Mouse (Mus musculus) heart, embryonic 16.5 days (tissue): ENCODE data around the gene Akap12. TPM values are rescaled to one million over a fixed set of nuclear protein-coding genes. Genes with fewer than 3 reads are reported as not detected.

Source experiments
- ATAC-seq: fragments of 200-750 bp; cut with Nextera tagmentation; replicated peaks from 2 replicates; pipeline ENCODE4 v1.8.0; 2017; ENCODE audit warnings: moderate number of reproducible peaks; ENCODE audit not compliant: insufficient read depth, low FRiP score; ENCODE audit errors: extremely low read depth
- H3K27ac ChIP-seq: fragments of 300-500 bp; sonication (generic); 2 replicates; pipeline ENCODE4 v1.5.1; 2014; ENCODE audit warnings: mild to moderate bottlenecking, low read length, control low read depth, moderate library complexity
- H3K27me3 ChIP-seq: fragments of 300-500 bp; sonication (generic); 2 replicates; pipeline ENCODE4 v1.6.1; 2014; ENCODE audit warnings: low read length, mixed read lengths; ENCODE audit not compliant: control insufficient read depth, insufficient read depth
- H3K36me3 ChIP-seq: fragments of 300-500 bp; sonication (generic); 2 replicates; pipeline ENCODE4 v1.6.1; 2014; ENCODE audit not compliant: control insufficient read depth, insufficient read depth
- H3K4me1 ChIP-seq: fragments of 300-500 bp; sonication (generic); 2 replicates; pipeline ENCODE4 v1.6.1; 2014; ENCODE audit warnings: low read length, mixed read lengths; ENCODE audit not compliant: control insufficient read depth, insufficient read depth
- H3K4me2 ChIP-seq: fragments of 300-500 bp; sonication (generic); 2 replicates; pipeline ENCODE4 v1.6.1; 2014; ENCODE audit warnings: low read depth, mild to moderate bottlenecking, control low read depth, low read length
- H3K4me3 ChIP-seq: fragments of 300-500 bp; sonication (generic); 2 replicates; pipeline ENCODE4 v1.5.1; 2014; ENCODE audit warnings: mild to moderate bottlenecking, control low read depth, low read length
- H3K9ac ChIP-seq: fragments of 300-500 bp; sonication (generic); 2 replicates; pipeline ENCODE4 v1.6.1; 2014; ENCODE audit warnings: low read length, control low read depth
- H3K9me3 ChIP-seq: fragments of 300-500 bp; sonication (generic); replicated peaks from 2 replicates; pipeline ENCODE4 v1.6.1; 2016; ENCODE audit warnings: low read length; ENCODE audit not compliant: control insufficient read depth
- WGBS: fragments of 180-500 bp; shearing (Covaris S2); extraction: QIAGEN DNeasy Blood & Tissue Kit; methylation state at CpG from one replicate; pipeline ENCODE4 v1.1.7; 2014; 5-methylcytosine and 5-hydroxymethylcytosine counted together
- polyA plus RNA-seq: library from polyadenylated mRNA; unstranded; fragments of >200 nt; fragmentation: Nextera tagmentation; extraction: Ambion mirVana; gene quantifications from 2 replicates; pipeline ENCODE4 v1.2.1, GENCODE M21; 2015

Gene Akap12
- polyA plus RNA-seq, 1 experiment from 2014 or later = 40.6 TPM

- no peak for ATAC-seq
- Histone ChIP-seq H3K4me2 (no peak overlapping the region), H3K4me3 (no peak overlapping the region), H3K9me3 (peaks cover 9% of the 10 kb centered on the region; the same call in 1 of the 2 replicates), H3K4me1 (no peaks in the 10 kb centered on the region), H3K27ac (no peak overlapping the region), H3K36me3 (peaks cover 28% of the 10 kb centered on the region), H3K9ac (no peak overlapping the region), H3K27me3 (no peaks in the 10 kb centered on the region)
- 71% methylated on average over 3 of the region's 3 CpGs for WGBS
Observed at GRCm38 (mm10) chr10:4364618-4365017, 98.4 kb downstream of the Akap12 start.

- 89% methylated on average over 11 of the region's 11 CpGs for WGBS
- Histone ChIP-seq H3K36me3 (peaks cover 38% of the 10 kb centered on the region), H3K9ac (no peak overlapping the region)
Observed at GRCm38 (mm10) chr10:4370105-4370504, 103.9 kb downstream of the Akap12 start.

GRCm38 (mm10) chr10:4372011-4372410 lies 105.8 kb downstream of the Akap12 start:
- H3K4me1 ChIP-seq = peaks cover 9% of the 10 kb centered on the region
- no peak overlapping the region for H3K27ac ChIP-seq
- no peak for ATAC-seq
- 43% methylated on average over 5 of the region's 5 CpGs for WGBS
- no peaks in the 10 kb centered on the region for H3K27me3 ChIP-seq
- no peaks in the 10 kb centered on the region for H3K9me3 ChIP-seq
- H3K9ac ChIP-seq = no peak overlapping the region
- peaks cover 33% of the 10 kb centered on the region for H3K36me3 ChIP-seq
- no peak overlapping the region for H3K4me3 ChIP-seq
- no peak overlapping the region for H3K4me2 ChIP-seq

More at GRCm38 (mm10) chr10:4370105-4370504, 103.9 kb downstream of the Akap12 start:
- Histone ChIP-seq H3K4me3 (no peak overlapping the region), H3K9me3 (no peaks in the 10 kb centered on the region), H3K27me3 (no peaks in the 10 kb centered on the region), H3K4me1 (no peaks in the 10 kb centered on the region), H3K4me2 (no peak overlapping the region), H3K27ac (no peak overlapping the region)
- no peak for ATAC-seq

DNA sequence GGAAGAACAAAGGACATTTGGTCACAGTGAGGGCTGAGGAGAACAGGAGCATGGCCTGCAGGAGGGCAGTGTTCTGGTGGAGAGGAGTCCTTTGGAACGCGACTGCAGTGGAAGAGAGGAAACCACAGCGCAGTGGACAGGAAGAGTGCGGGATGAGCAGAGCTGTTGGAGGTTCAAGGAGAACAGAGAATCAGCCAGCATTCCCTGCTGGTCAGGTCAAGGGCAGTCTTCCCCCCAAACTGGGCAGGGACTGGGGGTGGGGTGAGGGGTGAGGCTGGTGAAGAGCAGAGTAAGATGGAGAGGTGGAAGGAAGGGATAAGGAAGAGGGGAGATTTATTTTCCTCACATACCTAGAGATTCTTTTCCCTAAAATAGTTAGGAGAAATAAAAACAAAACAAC lies 107.4 kb downstream of the Akap12 start:
- no peak overlapping the region for H3K27ac ChIP-seq
- no peaks in the 10 kb centered on the region for H3K27me3 ChIP-seq
- no peak overlapping the region for H3K9ac ChIP-seq
- H3K4me3 ChIP-seq = no peak overlapping the region
- 83% methylated on average over 4 of the region's 4 CpGs for WGBS
- H3K9me3 ChIP-seq = no peaks in the 10 kb centered on the region
- H3K4me2 ChIP-seq = no peak overlapping the region
- H3K4me1 ChIP-seq = peaks cover 11% of the 10 kb centered on the region
- ATAC-seq = no peak
- peaks cover 18% of the 10 kb centered on the region for H3K36me3 ChIP-seq

GRCm38 (mm10) chr10:4374239-4374638 lies 108.1 kb downstream of the Akap12 start:
- no peak for ATAC-seq
- no peak overlapping the region for H3K4me3 ChIP-seq

GRCm38 (mm10) chr10:4374734-4375133 lies 108.6 kb downstream of the Akap12 start:
- no peak for ATAC-seq
- Histone ChIP-seq H3K4me1 (peaks cover 11% of the 10 kb centered on the region), H3K4me3 (no peak overlapping the region), H3K4me2 (no peak overlapping the region), H3K9ac (no peak overlapping the region), H3K36me3 (peaks cover 13% of the 10 kb centered on the region; the same call in 1 of the 2 replicates), H3K9me3 (no peaks in the 10 kb centered on the region), H3K27me3 (no peaks in the 10 kb centered on the region), H3K27ac (no peak overlapping the region)
- 90% methylated on average over 4 of the region's 4 CpGs for WGBS

More at GRCm38 (mm10) chr10:4374239-4374638, 108.1 kb downstream of the Akap12 start:
- Histone ChIP-seq H3K4me1 (peaks cover 11% of the 10 kb centered on the region), H3K27ac (no peak overlapping the region), H3K27me3 (no peaks in the 10 kb centered on the region), H3K36me3 (peaks cover 13% of the 10 kb centered on the region; the same call in 1 of the 2 replicates), H3K9me3 (no peaks in the 10 kb centered on the region), H3K9ac (no peak overlapping the region), H3K4me2 (no peak overlapping the region)
- WGBS = 91% methylated on average over 7 of the region's 7 CpGs

DNA sequence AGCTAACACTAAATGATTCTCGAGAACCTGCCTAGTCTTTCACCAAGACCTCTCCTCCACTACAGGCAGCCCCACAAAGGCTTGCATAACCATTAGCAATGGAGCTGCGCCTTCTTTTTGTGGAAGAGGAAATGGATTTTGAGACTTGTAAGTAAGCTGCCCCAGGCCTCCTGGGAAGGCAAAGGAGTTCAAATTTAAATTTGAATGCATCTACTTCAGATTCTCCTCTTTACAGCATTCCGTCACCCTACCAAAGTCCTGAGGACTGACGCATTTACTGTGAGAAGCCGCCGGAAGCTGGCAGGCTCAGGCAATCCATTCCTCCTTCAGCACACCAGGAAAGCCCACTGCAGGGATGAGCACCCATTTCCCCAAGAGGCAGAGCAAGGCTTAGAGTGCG lies 109.1 kb downstream of the Akap12 start:
- Histone ChIP-seq H3K4me1 (peaks cover 11% of the 10 kb centered on the region), H3K4me3 (no peak overlapping the region), H3K9me3 (no peaks in the 10 kb centered on the region), H3K27ac (no peak overlapping the region), H3K9ac (no peak overlapping the region), H3K36me3 (peaks cover 11% of the 10 kb centered on the region; the same call in 1 of the 2 replicates), H3K27me3 (no peaks in the 10 kb centered on the region), H3K4me2 (no peak overlapping the region)
- ATAC-seq = no peak
- 79% methylated on average over 7 of the region's 7 CpGs for WGBS

GRCm38 (mm10) chr10:4376461-4376860 lies 110.3 kb downstream of the Akap12 start:
- Histone ChIP-seq H3K36me3 (peaks cover 8% of the 10 kb centered on the region; the same call in 1 of the 2 replicates), H3K4me3 (no peak overlapping the region), H3K27ac (peak overlapping the region; percentile 23; the same call in 1 of the 2 replicates), H3K4me1 (peaks cover 11% of the 10 kb centered on the region), H3K4me2 (no peak overlapping the region), H3K9me3 (no peaks in the 10 kb centered on the region), H3K27me3 (no peaks in the 10 kb centered on the region), H3K9ac (no peak overlapping the region)
- ATAC-seq = no peak; the same call in 1 of the 2 replicates
- 52% methylated on average over 7 of the region's 7 CpGs for WGBS

GRCm38 (mm10) chr10:4376931-4377330 lies 110.8 kb downstream of the Akap12 start:
- no peak overlapping the region for H3K4me2 ChIP-seq
- ATAC-seq = no peak
- 68% methylated on average over 7 of the region's 7 CpGs for WGBS
- peaks cover 11% of the 10 kb centered on the region for H3K4me1 ChIP-seq
- H3K9ac ChIP-seq = no peak overlapping the region; the same call in 1 of the 2 replicates
- H3K36me3 ChIP-seq = peaks cover 8% of the 10 kb centered on the region; the same call in 1 of the 2 replicates
- H3K9me3 ChIP-seq = no peaks in the 10 kb centered on the region
- H3K4me3 ChIP-seq = no peak overlapping the region
- no peaks in the 10 kb centered on the region for H3K27me3 ChIP-seq
- H3K27ac ChIP-seq = peak overlapping the region; percentile 23; the same call in 1 of the 2 replicates
